Mouse (Mus musculus) brain, adult 2 months (tissue): ENCODE results near the gene Cd4.

ENCODE experiments used
- DNase-seq: peaks from one replicate; pipeline ENCODE4 v3.0.0; 2011; ENCODE audit warnings: low read depth, low spot score

The Cd4 gene

GRCm38 (mm10) chr6:124814858-124815774 lies 72.9 kb downstream of the Cd4 start:
- DNase-seq, result no peak
